Mouse (Mus musculus) hematopoietic multipotent progenitor cell, adult 10-12 weeks (in vitro differentiated cells): Measurements from ENCODE around the gene Shisa2. TPM values are rescaled to one million over a fixed set of nuclear protein-coding genes. Genes with fewer than 3 reads are reported as not detected.

Experiments
- polyA plus RNA-seq: library from polyadenylated mRNA; stranded (reverse); fragments of >175 nt; gene quantifications from 2 replicates; pipeline ENCODE4 v1.2.3, GENCODE M21; 2012; ENCODE audit warnings: low replicate concordance

The Shisa2 gene
- polyA plus RNA-seq: 0.11 and 0.28 TPM in 2 replicates

DNA sequence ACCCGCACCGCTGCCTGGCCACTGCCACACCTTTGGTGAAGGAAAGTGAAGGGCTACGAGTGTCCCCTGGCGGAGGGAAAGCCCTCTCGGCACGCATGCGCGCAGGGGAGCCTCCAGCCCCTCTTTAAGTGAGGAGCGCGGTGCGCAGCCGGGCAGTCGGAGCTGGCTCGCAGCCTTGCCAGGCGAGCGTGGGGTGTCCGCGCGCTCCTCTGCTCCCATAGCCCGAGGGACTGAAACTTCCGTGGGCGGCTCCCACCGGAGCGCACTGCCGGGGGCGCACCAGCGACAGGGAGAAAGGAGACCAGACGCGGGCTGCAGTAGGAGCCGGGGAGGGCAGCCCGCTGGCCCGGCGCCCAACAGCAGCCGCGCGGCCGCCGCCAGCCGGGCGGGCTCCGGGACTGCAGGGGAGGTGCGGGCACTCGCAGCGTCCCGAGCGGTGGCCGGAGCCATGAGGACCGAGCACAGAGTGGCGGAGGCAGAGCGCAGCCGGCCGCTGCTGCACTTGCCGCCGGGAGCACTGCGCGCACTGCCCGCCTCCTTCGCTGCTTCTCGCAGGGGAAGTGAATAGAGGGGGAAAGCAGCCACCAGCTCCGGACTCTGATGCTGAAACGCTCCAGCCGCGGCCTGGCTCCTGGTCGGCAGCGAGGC lies at the start of gene Shisa2:
Gene Shisa2 (plus strand): TSS at position 151 of the 648 bp plus-strand sequence.

DNA sequence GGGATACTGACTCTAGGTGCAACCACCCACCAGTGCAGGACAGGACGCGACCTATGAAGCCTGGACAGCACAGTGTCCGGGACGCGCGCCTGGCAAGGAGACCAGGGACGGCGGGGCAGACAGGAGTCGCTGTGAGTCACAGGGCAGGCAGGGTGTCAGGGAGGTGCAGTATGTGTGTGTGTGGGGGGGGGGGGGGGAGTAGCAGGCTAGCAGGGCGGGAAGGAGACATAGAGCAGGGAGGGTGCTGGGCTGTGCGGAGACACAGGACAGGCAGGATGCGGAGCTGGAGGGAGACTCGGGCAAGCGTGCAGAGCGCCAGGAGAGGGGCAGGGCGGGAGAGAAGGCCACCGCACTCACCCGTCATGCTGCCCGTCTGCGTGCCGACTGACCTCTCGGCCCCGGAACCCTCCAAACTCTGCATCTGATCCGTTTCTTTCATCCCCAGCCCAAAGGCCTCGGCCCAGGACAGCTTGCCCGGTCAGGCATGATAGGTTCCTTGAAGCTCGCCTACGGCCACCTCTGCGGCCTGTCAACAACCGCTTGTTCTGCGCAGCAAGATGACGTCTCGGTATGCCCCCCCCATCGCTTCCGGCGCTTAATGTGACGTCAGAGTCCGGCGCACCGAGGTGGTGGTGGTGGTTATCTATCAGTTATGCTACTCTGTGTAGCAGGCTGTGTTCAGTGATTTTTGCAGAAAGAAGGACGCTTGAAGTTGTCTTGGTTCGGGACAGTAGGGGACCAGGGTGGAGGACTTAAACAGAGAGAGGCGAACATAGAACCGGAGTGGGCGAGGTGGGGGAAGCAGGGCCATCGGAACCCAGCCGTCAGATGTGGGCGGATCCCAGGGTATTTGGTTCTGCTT lies 27.5 kb upstream of the Shisa2 start, which contains the start of gene Cdadc1:
Gene Cdadc1 (minus strand): TSS at position 562 of the 862 bp plus-strand sequence.

Other genes with a start within 250 kb of the Shisa2 start
- gene Phf11c, start 229.9 kb upstream of the Shisa2 start, polyA plus RNA-seq: 0.16 and 0.43 TPM in 2 replicates
- gene Setdb2, start 184.4 kb upstream of the Shisa2 start, polyA plus RNA-seq: 11.1 and 21.4 TPM in 2 replicates
- 1.9 and 2.8 TPM in 2 replicates for gene Cab39l, start 184.3 kb upstream of the Shisa2 start, polyA plus RNA-seq
- 24.0 and 35.2 TPM in 2 replicates for gene Cdadc1, start 27.3 kb upstream of the Shisa2 start, polyA plus RNA-seq